Mouse (Mus musculus) right cerebral cortex, postnatal 10 days (tissue): Measurements from ENCODE around the gene Rasgef1c.
A peak's percentile ranks its signal among the peaks of the same experiment; 100 is the strongest.

ENCODE experiments used
- DNase-seq, 2 experiments: peaks; one replicate each; pipeline ENCODE4 v3.0.0; 2021; ENCODE audit warnings: low spot score in 2 of 2

Rasgef1c gene

DNA sequence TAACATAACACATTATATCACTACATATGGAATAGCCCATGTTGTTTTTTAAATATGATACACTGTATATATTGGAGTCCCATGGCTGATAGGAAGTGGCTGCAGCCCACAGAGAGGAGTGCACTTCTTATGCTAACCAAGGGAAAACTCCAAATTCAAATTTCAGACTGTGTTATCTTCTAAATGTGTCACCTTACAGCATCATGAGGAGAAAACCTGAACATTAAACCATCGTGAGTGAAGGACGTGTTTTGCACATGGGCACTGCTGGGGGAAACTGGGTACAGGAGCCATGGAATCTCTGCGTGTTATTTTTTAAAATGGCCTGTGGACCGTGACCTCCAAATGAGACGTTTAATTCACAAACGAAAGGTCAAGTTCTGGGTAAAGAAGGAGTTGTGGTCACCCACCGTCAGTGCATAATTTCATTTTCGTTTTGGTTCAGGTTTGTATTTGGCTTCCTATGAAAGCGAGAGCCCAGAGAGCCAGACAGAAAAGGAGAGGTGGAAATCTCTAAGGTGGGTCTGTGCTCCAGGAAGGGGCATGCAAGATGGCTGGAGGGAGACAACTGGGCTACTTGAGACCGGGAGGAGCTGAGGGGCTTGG, 76.4 kb downstream of the Rasgef1c start:
- DNase-seq: no peak

DNA sequence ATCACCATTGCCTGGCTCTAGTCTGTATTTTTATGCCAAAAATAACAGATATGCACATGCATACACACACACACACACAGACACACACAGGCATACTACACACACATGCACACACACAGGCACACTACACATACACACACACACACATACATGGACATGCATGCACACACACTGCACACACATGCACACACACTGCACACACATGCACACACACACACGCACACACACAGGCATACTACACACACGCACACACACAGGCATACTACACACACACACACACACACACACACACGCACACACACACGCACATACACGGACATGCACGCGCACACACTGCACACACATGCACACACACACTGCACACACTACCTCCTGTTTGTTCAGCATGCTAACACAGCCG, 77.3 kb downstream of the Rasgef1c start:
- DNase-seq: no peak

DNA sequence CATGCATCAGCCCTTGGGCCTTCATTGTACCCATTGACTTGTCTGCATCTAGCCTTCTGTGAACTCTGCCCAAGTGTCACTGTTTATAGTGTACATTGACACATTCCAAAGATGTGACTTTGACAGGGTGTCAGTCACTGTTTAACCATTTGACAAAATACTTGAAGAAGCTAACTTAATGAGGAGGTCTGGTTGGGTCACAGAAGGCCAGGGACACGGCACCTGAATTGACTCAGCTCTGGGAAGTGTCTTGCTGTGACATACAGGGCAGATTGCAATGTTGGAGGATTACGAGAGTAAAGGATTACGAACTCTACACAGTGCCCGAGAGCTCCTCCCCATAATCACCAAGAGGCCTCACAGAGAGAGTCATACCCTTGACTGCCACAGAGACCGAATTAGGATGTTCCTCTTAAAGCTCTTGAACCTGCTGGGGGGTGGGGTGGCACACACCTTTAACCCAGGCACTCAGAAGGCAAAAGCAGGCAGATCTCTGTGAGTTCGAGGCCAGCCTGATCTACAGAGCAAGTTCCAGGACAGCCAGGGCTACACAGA, 79.1 kb downstream of the Rasgef1c start:
- no peak for DNase-seq

DNA sequence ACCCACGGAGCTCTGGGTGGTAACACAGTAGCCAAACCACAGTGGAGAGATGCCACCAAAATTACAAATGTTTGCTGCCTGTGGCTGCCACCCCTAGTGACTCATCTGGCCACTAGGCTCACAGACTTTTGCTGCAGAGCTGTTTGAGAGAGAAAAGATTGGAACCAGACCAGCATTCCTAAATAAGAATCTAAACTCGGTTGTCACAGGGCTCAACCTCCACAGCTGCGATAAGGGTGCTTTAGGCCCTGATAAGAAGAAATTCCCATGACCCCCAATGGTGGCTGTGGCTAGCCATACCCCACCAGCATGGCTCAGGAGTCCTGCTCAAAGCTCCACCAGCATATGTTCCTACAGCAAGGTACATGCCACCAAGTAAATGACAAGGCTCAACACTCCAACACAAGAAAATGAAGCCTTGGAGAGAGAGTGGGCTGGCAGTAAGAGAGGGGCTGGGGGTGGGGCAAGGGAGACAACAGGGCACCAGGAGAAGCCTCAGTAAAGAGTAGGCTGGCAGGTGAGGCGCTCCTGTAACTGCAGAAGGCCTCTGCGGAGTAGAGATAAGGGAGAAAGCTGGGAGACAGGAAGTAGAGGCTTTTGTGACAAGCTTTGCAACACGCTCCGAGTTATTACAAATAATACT, 79.8 kb downstream of the Rasgef1c start:
- no peak for DNase-seq

DNA sequence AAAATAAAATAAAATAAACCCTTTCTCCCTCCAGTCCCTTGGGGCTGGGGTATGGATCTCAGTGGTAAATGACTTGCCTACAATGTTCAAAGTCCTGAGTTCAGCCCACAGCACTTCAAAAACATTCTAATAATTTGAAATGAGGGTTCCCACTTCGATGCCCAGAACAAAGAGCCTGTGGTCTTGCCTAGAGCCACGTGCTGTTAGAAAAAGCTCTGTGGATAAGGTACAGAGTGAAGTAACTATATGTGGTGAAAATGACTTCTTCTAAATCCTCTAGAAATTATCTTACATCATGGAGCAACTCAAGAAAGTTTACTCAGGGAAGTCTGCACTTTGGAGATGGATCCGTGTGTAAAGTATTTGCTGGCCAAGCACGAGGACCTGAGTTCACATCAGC, 80.5 kb downstream of the Rasgef1c start:
- DNase-seq: no peak

DNA sequence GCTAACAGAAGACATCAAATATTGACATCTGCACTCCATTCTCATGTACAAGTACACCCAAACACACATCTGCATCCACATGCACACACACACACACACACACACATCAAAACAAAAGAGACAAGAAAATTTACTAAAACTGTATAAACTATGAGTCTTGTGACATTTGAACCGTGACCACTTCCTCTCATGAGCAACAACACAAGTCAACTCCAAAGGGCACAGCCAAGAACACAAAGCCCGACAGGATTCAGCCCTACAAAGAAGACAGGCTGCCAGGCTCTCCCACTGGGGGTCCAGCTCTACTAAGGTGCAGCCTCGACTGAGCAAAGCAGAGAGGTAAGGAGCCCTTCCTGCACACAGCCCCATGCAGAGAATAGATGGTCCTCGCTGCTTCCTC, 81.2 kb downstream of the Rasgef1c start:
- DNase-seq: no peak

DNA sequence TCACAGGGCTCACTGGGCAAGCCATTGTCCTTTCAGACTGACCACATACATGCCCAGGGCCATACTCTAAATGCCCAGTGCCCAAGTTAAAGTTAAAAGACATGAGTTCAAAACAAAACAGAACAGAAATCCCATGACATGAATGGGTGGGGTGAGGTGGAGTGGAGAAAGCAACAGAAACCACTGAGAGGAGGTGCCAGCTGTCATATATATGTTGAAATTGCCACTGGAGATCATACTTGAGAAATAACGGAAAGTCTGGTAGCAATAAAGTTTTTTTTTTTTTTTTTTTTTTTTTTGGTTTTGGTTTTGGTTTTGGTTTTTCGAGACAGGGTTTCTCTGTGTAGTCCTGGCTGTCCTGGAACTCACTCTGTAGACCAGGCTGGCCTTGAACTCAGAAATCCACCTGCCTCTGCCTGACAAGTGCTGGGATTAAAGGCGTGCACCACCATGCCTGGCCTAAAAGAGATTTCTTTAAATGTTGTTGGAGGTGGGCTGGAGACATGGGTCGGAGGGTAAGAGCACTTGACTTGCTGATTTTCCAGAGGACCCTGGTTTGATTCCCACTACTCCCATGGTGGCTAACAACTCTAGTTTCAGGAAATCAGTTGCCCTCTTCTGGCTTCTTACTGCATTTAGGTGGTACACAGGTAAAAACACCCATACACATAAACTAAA, 82.4 kb downstream of the Rasgef1c start:
- DNase-seq: no peak

DNA sequence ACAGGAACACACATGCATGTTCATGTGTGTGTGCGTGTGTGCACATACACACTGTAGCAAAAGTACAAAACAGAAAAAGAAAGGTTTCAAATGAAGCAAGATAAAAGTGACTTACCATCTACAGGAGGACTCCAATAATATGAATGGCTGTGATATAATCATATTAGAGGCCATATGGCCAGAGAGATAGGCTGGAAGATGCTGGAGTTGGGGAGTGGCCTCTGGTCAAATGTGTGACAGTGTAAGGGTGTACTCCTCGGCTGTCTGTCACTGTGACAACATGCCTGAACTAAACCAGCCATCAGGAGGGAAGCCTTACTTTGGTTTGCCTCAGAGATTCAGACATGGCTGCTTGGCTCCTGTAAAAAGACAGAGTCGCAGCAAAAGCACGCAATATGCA, 83.4 kb downstream of the Rasgef1c start:
- no peak for DNase-seq

DNA sequence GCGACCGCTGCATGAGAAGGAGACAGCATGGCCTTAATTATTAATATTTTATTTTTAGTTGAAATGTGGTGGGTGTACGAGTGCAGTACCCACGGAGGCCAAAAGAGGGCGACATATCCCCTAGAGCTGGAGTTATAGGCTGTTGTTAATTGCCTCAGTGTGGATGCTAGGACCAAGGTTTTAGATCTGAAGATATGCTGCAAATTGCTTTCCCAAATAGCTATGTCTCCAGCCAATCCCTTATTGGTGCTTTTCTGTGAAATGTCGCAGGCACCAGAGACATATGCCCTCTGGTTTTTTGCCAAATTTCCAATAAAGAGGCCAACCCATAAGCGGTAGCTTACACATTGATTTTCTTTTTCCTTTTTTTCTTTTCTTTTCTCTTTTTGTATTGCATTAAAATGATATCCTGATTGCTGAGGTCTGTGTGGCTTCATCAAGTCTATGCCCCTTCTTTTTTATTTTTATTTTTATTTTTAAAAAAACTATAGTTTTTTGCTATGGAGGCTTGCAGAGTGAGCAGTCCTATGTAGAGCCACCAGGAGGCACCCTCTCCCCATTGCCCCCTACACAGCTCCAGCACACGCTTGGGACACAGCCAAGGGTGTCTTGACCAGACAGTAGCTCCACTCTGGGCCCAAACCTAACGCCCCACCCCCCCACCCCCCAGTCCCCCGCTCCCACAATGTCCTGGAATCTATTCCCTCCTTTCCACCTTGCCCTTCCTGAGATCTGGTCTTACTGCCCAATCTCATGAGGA, 84.8 kb downstream of the Rasgef1c start:
- DNase-seq: peak in 1 of 2 experiments; percentile 69

DNA sequence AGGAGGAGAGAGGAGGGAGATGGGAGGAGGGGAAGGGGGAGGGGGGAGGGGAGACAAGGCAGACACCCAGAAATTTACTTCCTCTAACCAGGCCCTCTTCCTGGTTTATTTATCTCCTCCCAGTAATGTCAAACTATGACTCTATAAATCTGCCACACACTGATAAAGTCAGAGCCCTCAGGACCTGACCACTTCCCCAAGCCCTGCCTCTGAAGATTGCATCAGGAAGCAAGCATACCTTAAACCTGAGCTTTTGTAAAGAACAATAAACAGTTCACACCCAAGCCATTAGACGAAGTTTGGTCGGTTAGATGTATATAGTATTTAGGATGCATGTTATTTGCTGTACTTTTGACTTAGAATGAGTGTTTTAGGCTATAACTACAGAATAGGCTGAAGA, 92.9 kb downstream of the Rasgef1c start:
- DNase-seq: no peak

DNA sequence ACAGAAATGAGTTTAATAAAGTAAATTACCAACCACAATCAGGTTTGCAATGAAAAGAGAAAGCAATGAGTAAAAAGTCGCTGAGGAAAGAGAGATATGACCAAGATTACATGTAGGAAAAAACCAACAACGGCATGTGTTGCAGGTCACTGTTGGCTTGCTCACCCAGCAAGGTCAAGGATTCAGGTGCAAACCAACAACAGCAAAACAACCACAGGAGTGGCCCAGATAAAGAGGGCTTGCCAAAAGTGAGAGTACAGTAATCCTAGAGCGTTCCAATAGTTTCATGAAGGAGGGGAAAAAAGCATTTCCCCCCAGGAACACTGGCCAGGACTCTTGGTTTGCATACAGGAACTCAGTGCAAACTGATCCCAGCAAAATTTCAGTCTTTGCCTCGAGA, 94.8 kb downstream of the Rasgef1c start:
- no peak for DNase-seq

DNA sequence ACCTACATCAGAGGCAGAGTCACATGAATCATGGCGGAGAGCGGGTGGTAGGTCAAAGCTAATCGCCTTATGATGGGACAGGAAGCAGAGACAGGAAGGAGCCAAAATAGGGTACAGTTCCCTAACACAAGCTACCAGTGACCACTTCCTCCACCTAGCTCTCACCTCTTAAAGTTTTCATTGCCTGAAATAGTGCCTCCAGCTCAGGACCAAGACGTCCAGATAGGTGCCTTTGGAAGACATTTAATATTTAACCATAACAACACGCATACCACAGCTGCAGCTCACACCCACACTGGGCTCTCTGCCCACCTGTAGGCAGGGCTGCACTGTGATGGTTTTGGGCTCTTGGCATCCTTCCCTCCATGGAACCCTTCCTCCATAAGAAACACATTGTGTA, 95.7 kb downstream of the Rasgef1c start:
- DNase-seq: peak in 1 of 2 experiments; percentile 42

DNA sequence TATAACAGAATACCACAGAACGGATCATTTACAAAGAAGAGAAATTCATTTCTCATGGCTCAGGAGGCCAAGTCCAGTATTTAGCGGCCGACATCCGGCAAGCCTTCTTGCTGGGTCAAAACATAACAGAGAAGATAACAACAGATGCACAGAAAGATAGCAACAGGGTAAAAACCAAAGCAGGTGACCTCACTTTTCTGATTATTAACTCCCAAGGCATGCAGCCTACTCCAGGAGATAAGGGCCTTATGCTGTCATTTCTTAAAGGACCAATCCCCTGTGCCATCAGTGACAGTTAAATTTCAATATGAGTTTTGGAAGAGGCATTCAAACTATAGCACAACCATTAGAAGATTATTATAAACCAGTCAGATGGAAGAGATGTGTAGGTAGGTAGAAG, 101.2 kb downstream of the Rasgef1c start:
- no peak for DNase-seq

DNA sequence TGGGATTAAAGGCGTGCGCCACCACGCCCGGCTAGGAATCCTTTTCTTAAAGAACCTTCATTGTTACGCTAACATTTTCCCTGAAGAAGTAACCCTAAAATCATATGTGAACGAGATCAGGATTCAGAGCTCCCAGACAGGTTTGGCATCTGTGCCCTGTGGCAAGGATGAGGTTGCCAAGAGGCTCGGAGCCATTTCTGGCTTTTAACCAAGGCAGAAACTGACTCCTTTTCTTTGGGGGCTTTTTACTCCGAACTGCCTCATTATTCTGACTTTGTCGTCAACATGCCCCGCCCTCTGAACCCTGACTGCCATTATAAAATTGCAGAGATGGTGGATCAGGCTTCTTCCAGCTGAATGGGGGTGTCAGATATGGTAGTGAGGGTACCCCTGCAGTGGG, 106.1 kb downstream of the Rasgef1c start:
- DNase-seq: no peak

DNA sequence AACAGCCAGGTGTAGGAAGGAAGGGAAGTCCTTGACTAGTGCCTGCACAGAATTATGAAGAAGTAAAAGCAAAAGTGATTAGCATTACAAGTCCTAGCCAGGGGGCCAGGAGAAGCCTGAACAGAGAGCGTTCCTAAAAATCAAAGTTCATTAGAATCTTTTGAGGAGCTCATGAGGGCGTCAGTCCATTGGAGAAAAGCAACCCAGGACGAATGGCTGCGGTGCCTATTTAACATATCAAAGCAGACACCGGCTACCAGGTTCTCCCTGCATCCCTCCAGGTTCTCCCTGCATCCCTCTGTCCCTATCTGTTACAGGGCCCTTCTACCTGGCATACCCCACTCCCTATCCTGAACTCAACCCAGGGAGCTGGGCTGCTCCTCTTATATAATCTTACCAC, 106.6 kb downstream of the Rasgef1c start:
- DNase-seq: no peak

DNA sequence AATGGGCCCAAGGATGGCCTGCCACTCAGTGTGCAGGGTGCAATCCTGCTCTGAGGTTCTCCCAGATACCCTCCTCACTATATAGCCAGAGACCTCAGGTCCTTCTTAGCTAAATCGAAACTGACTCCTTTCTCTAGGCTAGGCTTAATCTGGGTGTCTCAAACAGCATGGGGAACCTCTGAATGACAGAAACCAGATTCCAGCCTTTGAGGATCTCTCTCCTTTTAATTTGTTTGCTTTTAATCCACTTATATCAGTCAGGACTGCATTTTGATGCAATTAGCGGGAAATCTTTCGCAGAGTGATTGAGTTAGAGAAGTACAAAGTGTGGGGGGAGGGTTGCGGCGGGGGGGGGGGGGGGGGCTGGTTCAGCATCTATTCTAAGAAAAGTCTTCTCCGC, 111.4 kb downstream of the Rasgef1c start:
- no peak for DNase-seq

DNA sequence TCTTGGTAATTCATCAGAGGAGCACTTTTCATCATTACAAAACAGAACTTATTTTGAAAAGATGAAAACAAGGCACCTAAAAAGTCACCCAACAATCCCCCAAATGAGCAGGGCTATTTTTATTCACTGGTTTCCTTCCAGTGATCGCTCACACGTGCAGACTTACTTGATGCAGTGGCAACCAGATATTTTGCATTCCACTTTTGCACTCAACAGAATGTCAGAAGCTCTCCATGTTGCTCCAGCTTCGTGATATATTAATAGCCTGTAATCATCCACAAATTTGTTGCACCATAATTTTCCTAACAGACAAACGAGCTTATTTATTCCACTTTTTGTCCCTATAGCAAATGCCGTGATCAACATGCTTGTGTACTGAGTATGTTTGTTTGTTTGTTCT, 114.9 kb downstream of the Rasgef1c start:
- DNase-seq: no peak

DNA sequence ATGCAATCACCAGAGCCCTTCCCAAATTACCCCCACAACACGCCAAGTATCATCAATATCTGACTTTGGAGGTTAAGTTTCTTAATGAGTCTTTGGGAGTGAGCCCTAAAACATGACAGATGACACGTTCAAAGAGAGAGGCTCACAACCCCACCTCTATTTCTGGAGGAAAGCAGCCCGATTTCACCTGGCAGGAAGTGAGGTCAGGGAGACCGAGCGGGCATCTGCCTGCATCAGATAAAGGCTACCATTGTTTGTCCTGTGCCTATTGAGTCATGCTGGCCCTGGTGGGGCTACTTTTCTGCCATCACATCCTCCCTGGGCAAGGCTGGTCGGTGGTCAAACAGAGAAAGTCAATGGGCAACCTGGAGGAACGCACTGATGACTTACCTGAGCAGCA, 115.9 kb downstream of the Rasgef1c start:
- no peak for DNase-seq

DNA sequence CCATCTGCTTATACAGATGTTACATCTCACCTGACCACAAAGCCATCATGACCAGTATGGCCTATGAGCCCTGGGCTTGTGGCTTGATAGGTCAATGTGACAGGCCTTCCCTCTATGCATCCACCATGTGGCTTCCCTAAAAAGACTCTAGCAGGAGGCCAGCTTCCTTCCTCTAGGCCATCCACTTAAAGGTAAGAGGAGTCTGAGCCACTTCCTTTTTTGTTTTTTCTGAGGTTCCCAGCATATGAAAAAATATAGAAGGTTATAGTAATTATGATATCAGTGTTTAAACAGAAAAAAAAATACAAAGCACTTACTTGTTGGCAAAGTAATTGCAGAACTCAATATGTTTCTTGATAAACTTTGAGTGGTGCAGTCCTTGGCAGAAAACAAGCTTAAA, 117.2 kb downstream of the Rasgef1c start:
- DNase-seq: no peak

DNA sequence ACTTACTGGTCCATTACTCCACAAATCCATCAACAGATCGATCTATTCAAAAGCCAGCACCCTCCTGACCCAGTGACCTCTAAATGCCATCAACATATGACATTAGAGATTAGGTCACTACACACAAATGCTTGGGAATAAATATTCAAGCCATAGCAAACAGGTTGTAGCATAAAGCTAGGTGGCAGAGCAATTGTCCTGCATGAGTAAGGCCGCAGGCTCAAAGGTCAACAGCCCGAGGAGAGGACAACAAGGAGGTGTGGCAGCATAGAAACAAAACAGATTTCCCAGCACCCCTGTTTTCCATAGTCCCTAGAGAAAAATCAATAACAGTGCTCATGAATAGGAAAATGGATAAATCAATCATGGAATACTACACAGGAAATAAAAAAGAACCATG, 120.5 kb downstream of the Rasgef1c start:
- DNase-seq: no peak

DNA sequence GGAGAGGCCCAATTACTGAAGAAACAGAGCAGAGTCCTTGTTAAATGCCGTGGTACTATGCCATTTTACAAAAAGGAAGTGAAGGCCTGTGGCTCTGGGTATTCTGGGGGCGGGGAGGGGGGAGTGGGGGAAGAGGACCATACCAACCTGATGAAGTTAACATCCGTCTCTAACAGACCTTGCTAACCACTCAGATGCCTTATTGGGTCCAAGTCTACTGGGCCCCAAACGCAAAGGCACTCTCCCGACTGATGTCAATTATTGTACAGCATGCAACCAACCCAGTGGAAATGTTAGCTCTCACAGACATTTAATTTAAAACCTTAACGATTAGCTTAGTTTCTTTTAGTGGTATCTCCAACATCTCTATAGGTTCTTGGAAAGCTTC, 122.8 kb downstream of the Rasgef1c start:
- DNase-seq: no peak
